8 mouse cellular contexts compared by ENCODE assay signal in genomic region chr16:33797860-33798259, GRCm38 (mm10). TPM values are rescaled to one million over a fixed set of nuclear protein-coding genes. Genes with fewer than 3 reads are reported as not detected.
DNase-seq lines count a peak whose midpoint lies in the region; ATAC-seq and TF ChIP-seq lines count a peak whose summit lies in the region.

No protein-coding gene starts in this region.

- TF ChIP-seq POLR2A in heart, adult 2 months (IDR thresholded peaks at IDR 0.05; ENCODE audit: insufficient read depth, low read depth, low read length) = no peak
- TF ChIP-seq POLR2A in testis, adult 2 months (IDR thresholded peaks at IDR 0.05; ENCODE audit: control insufficient read depth, low read depth, low read length) = no peak

- intact Hi-C loops in heart, adult 2 months (cut with DNase I) = loop anchor here (2.0 to 5.0 kb wide), 3 partner anchors 51 to 491 kb away; no protein-coding TSS in a partner anchor

- DNase-seq in heart, adult 2 months = peak; percentile 50 to 60
- peak; percentile 90 for DNase-seq in 416B (ENCODE audit: low read depth)
- DNase-seq in adrenal gland, adult 2 months = peak; percentile 43
- DNase-seq in embryo, embryonic 11.5 days (ENCODE audit: low read depth, low spot score) = peak; percentile 53
- peak; percentile 54 to 85 for DNase-seq in kidney, postnatal 36 days
- peak; percentile 77 for DNase-seq in lung, postnatal 0 days (ENCODE audit: low spot score)

- WGBS in heart, adult 2 months = 27% methylated on average over 5 of the region's 5 CpGs
- WGBS in heart, embryonic 11.5 days (ENCODE audit: insufficient replicate concordance) = 38% methylated on average over 5 of the region's 5 CpGs
- WGBS in lung, postnatal 0 days = 34% methylated on average over 5 of the region's 5 CpGs

- no peak overlapping the region for H3K4me3 ChIP-seq in heart, adult 2 months
- H3K4me3 ChIP-seq in heart, embryonic 11.5 days (ENCODE audit: low read depth, low read length) = no peak overlapping the region
- H3K4me3 ChIP-seq in lung, postnatal 0 days (ENCODE audit: low read depth, low read length) = no peak overlapping the region
- no peak overlapping the region for H3K4me3 ChIP-seq in testis, adult 2 months (ENCODE audit: control insufficient read depth, low read depth, low read length)

- no peaks in the 10 kb centered on the region for H3K9me3 ChIP-seq in heart, embryonic 11.5 days (replicated peaks; ENCODE audit: control insufficient read depth, low read length)
- no peaks in the 10 kb centered on the region for H3K9me3 ChIP-seq in lung, postnatal 0 days (ENCODE audit: low read length)

- TF ChIP-seq EP300 in heart, adult 2 months (IDR thresholded peaks at IDR 0.05; ENCODE audit: insufficient read depth, low read depth, low read length) = no peak
- no peak for TF ChIP-seq EP300 in lung, postnatal 0 days (IDR thresholded peaks at IDR 0.05)

- TF ChIP-seq CTCF in heart, adult 2 months (IDR thresholded peaks at IDR 0.05) = peak; percentile 85
- peak; percentile 84 for TF ChIP-seq CTCF in lung, postnatal 0 days (IDR thresholded peaks at IDR 0.05)
- peak; percentile 27; the same call in 1 of the 2 replicates for TF ChIP-seq CTCF in testis, adult 2 months (IDR thresholded peaks at IDR 0.05; ENCODE audit: control insufficient read depth, insufficient read depth, insufficient replicate concordance, low read depth, low read length)

- no peak for ATAC-seq in heart, embryonic 11.5 days (replicated peaks; ENCODE audit: insufficient number of reproducible peaks, low FRiP score, low TSS enrichment)
- ATAC-seq in lung, postnatal 0 days = no peak

- H3K36me3 ChIP-seq in heart, adult 2 months (ENCODE audit: control insufficient read depth, insufficient read depth, low read length) = no peaks in the 10 kb centered on the region
- no peaks in the 10 kb centered on the region for H3K36me3 ChIP-seq in heart, embryonic 11.5 days (ENCODE audit: control insufficient read depth, insufficient read depth, low read length)
- no peaks in the 10 kb centered on the region for H3K36me3 ChIP-seq in lung, postnatal 0 days (ENCODE audit: insufficient read depth, low read length)
- H3K36me3 ChIP-seq in testis, adult 2 months (ENCODE audit: control insufficient read depth, insufficient read depth, low read length) = no peaks in the 10 kb centered on the region

- no peaks in the 10 kb centered on the region for H3K27me3 ChIP-seq in heart, adult 2 months (ENCODE audit: control insufficient read depth, insufficient read depth, low read length)
- H3K27me3 ChIP-seq in heart, embryonic 11.5 days (ENCODE audit: control insufficient read depth, insufficient read depth, low read length) = no peaks in the 10 kb centered on the region
- H3K27me3 ChIP-seq in lung, postnatal 0 days (replicated peaks; ENCODE audit: insufficient read depth, low read length) = no peaks in the 10 kb centered on the region
- no peaks in the 10 kb centered on the region for H3K27me3 ChIP-seq in testis, adult 2 months (ENCODE audit: control insufficient read depth, insufficient read depth, low read length)

- H3K27ac ChIP-seq in heart, adult 2 months = no peak overlapping the region
- no peak overlapping the region for H3K27ac ChIP-seq in heart, embryonic 11.5 days (ENCODE audit: low read depth, low read length)
- no peak overlapping the region for H3K27ac ChIP-seq in lung, postnatal 0 days (ENCODE audit: low read length)
- no peak overlapping the region for H3K27ac ChIP-seq in testis, adult 2 months (ENCODE audit: control insufficient read depth, insufficient read depth, low read depth, low read length)

- no peaks in the 10 kb centered on the region for H3K79me2 ChIP-seq in heart, adult 2 months (replicated peaks; ENCODE audit: control insufficient read depth, insufficient read depth, low read length)

- no peak overlapping the region for H3K9ac ChIP-seq in heart, adult 2 months (ENCODE audit: low read depth, low read length)
- no peak overlapping the region for H3K9ac ChIP-seq in heart, embryonic 11.5 days (ENCODE audit: low read depth, low read length)
- H3K9ac ChIP-seq in lung, postnatal 0 days (replicated peaks; ENCODE audit: low read depth) = no peak overlapping the region

- H3K4me2 ChIP-seq in heart, embryonic 11.5 days = no peak overlapping the region
- no peak overlapping the region for H3K4me2 ChIP-seq in lung, postnatal 0 days (replicated peaks; ENCODE audit: low read depth, low read length)

- H3K4me1 ChIP-seq in heart, adult 2 months (ENCODE audit: control insufficient read depth, insufficient read depth, low read length) = no peaks in the 10 kb centered on the region; the same call in 1 of the 2 replicates
- no peaks in the 10 kb centered on the region for H3K4me1 ChIP-seq in heart, embryonic 11.5 days (ENCODE audit: control insufficient read depth, insufficient read depth, low read length)
- H3K4me1 ChIP-seq in lung, postnatal 0 days (ENCODE audit: insufficient read depth, low read depth, low read length) = no peaks in the 10 kb centered on the region
- no peaks in the 10 kb centered on the region for H3K4me1 ChIP-seq in testis, adult 2 months (ENCODE audit: control insufficient read depth, insufficient read depth, low read length)

RNA-seq across cellular contexts. Expression of gene Muc13, which starts 4.0 kb away (rescaled TPM):
- total RNA-seq in heart, adult 2 months (2021) = not detected
- 0.15 and 0.33 TPM in 2 replicates for polyA plus RNA-seq in heart, adult 2 months (2012; rRNA removed)
- polyA plus RNA-seq in heart, embryonic 11.5 days (2014; fragmentation: Nextera tagmentation; extraction: Ambion mirVana) = 0.39 and 0.56 TPM in 2 replicates
- not detected for total RNA-seq in adrenal gland, adult 2 months (2021)
- polyA plus RNA-seq in adrenal gland, adult 2 months (2012; rRNA removed) = 0.06 and 0.13 TPM in 2 replicates
- 0.08 and 0.11 TPM in 2 replicates for polyA plus RNA-seq in lung, postnatal 0 days (2015; fragmentation: Nextera tagmentation; extraction: Ambion mirVana)
- 0.25 and 0.32 TPM in 2 replicates for polyA plus RNA-seq in testis, adult 2 months (2012; rRNA removed)

RNA-seq across cellular contexts. Expression of gene Itgb5, which starts 31.6 kb away (rescaled TPM):
- total RNA-seq in heart, adult 2 months (2021) = 10 to 100 TPM; 83.2 to 95.3 TPM
- polyA plus RNA-seq in heart, adult 2 months (2012; rRNA removed) = 95.7 and 123 TPM in 2 replicates
- polyA plus RNA-seq in heart, embryonic 11.5 days (2014; fragmentation: Nextera tagmentation; extraction: Ambion mirVana) = 42.4 and 49.8 TPM in 2 replicates
- total RNA-seq in adrenal gland, adult 2 months (2021) = 100 to 1,000 TPM; 187 to 222 TPM
- polyA plus RNA-seq in adrenal gland, adult 2 months (2012; rRNA removed) = 214 and 223 TPM in 2 replicates
- 34.5 and 39.4 TPM in 2 replicates for polyA plus RNA-seq in lung, postnatal 0 days (2015; fragmentation: Nextera tagmentation; extraction: Ambion mirVana)
- 27.6 and 33.0 TPM in 2 replicates for polyA plus RNA-seq in testis, adult 2 months (2012; rRNA removed)

Comparison
In these comparisons a context has a peak if more than half of its experiments do, and no peak if none do; other contexts are left out.
1. CTCF ChIP-seq: peak in every context shown above with its lines; median percentile 85 in heart, adult 2 months; 84 in lung, postnatal 0 days; 27 in testis, adult 2 months.